Mouse (Mus musculus) heart, adult 8-10 months (tissue): ENCODE data around the gene Dph5. TPM values are rescaled to one million over a fixed set of nuclear protein-coding genes. Genes with fewer than 3 reads are reported as not detected.

Experiments used
- DNase-seq: peaks from one replicate; pipeline ENCODE4 v3.0.0; 2022; ENCODE audit warnings: low spot score
- microRNA-seq: library from miRNA; unstranded; fragments of <30 nt; microRNA quantifications from one replicate; pipeline ENCODE4 v1.2.0, GENCODE M21; 2022
- total RNA-seq, 4 experiments: library from RNA; stranded (reverse); gene quantifications; 2 replicates each; pipeline ENCODE4 v1.2.4; 2022

Gene Dph5
- total RNA-seq, 4 experiments from 2014 or later: 6.8 to 9.4 (median 7.6) TPM

DNA sequence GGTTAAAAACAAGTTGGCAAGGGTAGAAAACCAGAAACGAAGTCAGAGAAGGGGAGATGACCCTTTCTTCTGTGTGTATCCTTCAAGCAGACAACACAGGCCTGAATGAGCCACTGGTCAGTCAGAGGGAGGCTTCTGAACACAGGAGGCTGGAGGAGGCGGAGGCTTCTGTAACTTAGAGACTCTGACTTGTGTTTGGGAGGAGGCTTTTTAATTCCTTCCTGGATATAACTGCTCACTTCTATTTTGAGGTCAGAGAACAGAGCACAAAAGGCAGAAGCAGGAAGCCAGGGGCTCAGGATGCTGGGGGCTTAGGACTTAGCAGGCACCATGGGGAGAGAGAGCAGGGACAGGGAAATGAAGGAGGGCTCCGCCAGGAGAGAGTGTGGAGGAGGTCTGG is 63.6 kb downstream of the Dph5 start:
- DNase-seq: peak; percentile 27

DNA sequence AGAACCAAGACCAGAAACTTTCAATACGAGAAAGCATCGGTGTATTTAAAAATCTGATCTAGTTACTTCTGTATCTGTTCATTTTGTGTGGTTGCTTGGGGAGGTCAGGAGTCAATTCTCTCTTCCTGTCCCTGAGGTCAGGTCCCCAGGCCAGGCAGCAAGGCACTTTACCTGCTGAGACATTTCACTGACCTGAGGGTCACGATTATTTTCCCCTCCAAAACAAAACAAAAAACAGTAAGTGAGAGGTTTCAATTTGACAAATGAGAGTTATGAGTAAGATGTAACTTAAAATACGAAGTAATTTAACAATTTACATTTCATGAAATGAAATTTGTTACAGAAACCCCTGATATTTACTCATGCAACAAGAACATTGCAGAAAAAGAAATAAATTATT is 64.7 kb downstream of the Dph5 start:
- DNase-seq: no peak

DNA sequence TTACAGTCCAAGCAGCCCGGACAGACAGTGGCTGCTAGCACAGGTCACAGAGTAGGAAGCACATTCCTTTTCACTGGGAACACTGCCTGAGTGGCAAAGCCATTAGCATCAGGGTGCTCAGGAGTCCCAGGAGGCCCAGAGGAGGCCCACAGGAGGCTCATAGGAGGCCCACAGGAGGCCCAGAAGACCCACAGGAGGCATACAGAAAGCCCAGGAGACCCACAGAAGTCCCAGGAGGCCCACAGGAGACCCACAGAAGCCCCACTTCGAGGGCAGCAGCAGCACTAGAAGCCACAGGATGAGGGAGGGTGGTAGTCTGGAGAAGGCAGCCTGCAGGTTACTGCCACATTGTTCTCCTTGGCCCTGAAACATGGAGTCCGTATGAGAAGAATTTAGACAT is 65.5 kb downstream of the Dph5 start:
- no peak for DNase-seq

DNA sequence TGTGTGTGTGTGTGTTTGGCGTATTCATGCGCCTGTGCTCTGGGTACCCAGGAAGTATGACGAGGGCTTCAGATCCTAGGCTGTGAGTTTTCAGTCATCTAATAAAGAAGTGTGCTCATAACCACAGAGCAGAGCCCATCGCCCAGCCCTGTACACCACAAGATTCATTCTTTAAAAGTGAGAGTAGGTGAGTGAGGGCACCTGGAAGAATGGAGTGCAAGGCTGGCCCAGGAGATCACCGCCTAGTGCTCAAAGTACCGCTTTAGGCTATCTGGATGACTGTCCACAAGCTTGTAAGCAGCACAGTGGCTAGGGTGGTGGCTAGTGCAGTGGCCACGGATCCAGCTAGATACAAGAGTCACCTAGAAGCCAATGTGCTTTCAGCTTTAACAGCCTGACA is 69.6 kb downstream of the Dph5 start:
- DNase-seq: no peak

DNA sequence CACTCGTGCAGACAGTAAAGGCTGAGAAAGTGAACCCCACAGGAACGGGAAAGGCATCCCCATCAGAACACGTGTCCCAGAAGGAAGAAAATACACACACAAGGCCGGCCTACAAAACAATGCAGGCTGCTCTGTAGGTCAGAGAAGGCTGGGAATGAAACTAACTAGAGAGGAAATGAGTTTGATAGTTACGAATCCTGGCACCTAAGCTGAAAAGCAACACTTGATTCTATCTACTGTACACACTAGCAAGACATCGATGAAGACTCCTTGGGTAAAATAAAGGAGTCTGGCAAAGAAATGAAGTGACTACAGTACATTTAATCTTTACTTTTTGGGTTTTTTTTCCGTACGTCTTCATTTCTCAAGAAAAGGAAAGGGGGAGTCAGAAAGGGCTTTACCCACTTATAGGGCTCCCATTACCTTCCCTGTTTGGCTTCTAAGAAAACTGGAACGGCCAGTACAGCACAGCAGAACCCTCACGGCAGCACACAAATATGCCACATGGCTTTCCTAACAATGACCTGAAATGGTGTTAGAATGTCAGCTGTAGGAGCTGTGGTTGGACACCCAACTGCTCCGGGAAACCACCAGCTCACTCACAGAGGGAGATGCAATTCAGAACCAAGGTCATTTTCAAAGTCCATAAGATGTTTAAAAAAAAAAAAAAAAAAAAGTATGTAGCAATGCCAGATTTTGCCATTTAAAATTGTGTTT is 73.8 kb downstream of the Dph5 start:
- DNase-seq: no peak

DNA sequence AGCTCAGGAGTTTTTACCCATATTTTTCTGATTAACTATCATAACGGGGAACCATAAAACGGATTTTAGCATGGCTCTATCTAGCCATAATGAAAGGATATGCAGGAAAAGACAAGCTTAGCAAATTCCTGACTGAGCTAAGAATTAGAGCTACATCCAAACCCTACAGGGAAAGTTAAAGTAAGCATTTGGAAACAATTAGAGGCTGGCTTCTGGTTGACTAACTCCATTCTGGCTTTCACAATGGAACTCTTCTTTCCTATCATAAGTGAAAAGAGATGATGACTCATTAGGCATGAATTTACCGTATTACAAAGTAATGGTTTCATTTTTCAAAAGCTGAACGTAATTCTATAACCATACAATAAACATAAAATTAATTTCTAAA is 74.4 kb downstream of the Dph5 start:
- DNase-seq: no peak

DNA sequence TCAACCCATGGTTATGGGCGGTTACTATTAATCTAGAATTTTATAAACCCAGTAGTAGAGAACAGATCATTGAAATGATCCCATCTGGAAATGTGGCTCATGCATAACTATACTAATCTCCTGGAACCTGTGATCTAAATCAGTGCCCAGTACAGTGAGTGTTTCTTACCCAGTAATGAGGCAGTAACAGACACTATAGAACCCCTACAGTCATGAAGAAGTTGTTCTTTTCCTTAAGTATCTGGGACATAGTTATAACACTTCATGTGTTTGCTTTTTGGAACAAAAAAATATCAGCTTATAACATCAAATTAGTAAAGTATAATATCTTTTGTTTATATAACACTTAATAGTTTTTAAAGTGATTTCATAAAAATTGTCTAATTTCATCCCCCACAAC is 76.0 kb downstream of the Dph5 start:
- DNase-seq: no peak

DNA sequence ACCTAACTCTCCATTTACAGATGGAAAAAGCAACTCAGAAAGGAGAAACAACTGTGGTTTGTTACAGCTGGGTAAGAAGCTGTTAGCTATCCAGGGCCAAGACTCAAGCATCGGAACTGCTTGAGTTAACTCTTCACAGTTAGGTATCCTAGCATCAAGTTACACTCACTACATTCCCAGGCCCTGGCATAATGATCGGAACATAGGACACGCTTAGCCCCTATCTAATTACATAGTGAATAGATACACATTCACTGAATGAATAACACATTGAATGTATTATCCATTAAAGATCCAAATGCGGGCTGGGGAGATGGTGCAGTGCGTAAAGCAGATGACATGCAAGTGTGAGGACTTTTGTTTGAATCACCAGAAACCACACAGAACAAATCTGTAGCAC is 76.4 kb downstream of the Dph5 start:
- DNase-seq: no peak

DNA sequence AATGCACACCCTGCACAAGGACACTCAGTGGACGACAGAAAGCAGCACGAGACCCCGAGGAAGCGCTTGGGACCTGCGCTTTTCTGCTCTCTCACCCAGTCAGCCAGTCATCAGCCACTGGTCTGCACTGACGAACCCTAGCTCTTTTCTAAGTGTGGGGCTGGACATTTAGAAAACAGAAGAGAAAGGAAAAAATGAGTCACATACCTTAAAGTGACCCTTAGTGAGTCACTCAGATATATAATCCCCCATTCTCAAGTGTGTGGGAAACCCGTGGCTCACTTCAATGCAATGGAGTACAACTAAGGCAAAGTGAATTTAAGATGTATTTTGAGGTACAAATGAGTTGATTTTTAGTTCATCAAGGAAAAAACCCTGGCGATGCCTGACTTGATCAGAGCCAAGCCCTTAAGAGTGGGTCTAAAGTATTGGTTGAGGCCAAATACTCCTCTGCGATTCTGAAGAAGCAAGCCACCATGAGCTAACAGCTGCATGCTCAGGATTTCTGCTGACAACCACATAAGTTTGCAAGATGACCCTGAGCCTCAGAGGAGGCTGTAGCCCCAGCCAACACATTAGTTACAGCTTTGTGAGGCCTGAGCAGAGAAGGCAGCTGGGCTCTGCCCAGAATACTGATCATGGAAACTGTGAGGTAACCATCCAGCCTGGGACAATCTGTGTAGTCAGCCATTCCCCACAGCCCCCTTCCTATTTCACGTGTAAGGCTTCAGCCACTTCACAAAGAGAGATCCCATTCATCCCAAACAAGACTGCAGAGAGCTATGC is 81.3 kb downstream of the Dph5 start:
- no peak for DNase-seq

DNA sequence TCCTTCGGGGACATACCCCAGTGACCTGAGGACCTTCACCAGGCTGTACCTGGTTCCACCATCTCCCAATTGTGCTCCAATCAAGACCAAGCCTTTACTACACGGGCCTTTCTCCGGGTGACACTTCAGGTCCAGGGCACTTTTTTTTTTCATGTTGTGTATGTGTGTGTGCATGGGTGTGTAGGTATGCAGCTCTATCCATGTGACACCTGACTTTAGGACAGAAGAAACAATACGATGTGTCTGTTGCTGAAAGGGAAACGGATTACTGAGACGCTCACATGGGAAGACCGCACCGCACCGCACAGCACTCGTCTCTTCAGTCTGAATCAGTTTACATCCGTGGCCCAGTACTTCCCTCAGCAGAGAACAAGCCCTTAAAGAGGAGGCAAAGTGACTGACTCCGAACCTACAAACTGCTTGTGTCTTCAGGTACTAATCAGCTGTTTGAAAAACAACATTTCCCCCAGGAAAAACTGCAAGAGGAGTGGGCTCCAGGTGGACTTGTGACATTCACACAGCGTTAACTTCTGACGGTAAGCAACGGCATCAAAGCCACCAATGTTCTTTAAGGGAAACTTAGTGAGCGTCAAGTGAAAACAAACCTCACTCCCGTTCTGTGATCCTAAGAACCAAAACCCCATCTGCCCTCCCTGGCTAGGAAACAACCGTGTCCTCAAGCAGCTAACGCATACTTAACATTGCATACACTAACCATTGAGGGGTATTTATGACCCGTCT is 83.6 kb downstream of the Dph5 start:
- DNase-seq: no peak

DNA sequence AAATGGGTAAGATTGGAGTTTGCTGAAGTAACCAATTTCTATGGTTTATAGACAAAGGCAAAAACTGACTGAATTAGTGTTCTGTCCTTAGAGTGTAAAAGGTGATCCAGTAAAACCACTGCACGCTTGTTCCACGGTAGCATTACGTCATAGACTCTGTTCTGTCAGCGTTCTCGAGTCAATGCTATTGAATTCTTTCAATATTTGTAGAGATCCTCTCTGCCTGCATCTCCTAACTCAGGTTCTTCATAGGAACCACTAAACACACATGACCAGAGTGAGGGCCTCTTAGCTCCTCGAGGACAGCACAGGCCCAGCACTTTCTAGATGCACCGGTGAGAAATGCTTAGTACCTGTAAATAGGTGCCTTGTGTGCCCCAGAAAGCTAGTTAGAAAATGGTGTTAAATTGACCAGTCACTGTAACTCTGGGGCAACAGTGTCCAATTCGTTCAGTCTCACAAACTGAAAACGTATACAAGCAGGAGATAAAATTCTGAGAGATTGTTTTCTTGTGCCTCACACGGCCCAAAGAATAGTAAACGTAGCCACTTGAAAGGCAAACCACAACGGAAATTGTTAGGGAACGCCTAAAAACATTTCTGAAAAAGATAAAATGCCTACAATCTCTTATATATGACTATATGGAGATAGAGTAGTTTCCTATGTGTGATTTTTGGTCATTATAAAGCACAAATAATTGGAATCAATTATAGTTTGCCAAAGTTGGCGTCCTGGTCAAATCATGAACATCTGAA is 84.4 kb downstream of the Dph5 start:
- DNase-seq: no peak

DNA sequence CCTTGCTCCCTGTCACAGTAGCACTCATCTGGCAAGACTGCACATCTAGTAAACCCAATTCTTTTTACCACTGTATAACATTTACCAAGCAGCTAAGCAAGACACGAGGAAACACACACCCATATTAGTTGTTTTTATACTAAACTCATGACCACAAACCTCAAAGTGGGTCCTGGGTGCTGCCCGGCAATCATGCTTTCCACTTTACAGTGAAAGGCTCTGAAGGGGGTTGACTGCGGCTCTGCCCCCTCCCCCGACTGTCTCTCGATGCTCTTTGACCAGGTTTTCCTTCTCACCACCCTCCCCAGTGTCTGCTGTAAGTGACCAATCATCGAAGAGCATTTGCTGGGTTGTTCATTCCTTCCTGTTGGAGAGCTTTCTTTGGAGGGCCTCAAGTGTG is 86.6 kb downstream of the Dph5 start:
- DNase-seq: no peak

DNA sequence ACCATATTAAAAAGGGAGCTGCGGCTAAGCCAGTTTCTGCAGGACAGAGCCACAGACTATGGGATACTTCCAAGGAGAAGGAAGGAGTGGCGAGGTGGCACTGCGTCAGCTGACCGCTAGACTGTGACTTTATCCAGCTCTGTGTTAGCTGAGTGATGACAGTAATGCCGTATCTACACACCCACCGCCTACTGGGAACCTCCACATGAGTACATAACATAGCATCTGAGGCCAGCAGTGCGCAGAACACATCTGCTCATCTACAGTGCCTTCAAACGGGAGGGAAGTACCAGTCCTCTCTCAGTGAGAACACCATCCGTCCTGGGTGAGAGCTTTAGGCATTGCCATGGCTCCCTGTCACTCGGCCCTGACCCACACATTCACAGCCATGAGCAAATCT is 87.4 kb downstream of the Dph5 start:
- no peak for DNase-seq

DNA sequence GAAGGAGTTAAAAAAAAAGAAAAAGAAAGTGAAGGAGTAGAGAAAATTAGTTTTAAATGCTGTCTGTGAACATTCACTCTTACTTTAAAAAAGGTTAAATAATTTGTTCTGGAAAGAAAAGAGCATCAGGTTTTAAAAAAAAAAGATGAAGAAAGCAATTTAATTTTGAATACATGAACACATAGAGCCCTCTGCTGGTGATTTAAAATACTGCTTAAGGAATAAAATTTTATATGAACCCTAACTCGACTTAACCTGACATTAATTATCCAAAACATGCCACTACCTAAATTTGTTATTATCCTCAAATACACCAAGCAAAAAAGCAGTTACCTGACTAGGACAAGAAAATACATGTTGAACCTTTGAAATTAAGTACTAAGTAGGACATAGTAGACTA is 91.4 kb downstream of the Dph5 start:
- peak; percentile 33 for DNase-seq

DNA sequence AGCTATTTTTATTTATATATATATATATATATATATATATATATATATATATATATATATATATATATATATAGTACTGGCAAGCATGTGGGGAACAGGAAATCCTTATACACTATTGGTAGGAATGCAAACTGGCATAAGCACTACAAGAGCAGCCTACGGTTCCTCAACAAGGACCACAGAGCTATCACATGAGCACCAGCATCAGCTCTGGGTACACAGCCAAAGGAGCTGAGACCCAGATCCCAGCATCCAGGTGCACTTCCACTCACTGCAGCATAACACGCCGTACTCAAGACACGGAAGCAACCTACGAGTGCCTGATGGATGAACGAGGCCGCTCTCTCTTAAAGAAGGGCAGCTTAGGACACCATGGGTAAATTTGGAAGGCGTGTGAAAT is 95.6 kb downstream of the Dph5 start:
- no peak for DNase-seq

Small RNAs within 50 kb of the gene (microRNA-seq; reads per million reads assigned to microRNA genes)
- gene Mir669n: not detected

Other genes with a start within 250 kb of the Dph5 start
- gene S1pr1, start 172.8 kb upstream of the Dph5 start, total RNA-seq: 10 to 100 TPM; 31.9 to 48.9 (median 41.9) TPM
- gene Slc30a7, start 119.6 kb downstream of the Dph5 start, total RNA-seq: 10 to 100 TPM; 10.0 to 17.4 (median 10.9) TPM
- 10 to 100 TPM; 13.1 to 17.8 (median 15.4) TPM for gene Extl2, start 119.6 kb downstream of the Dph5 start, total RNA-seq
- 10 to 100 TPM; 16.0 to 19.8 (median 16.5) TPM for gene Vcam1, start 241.9 kb downstream of the Dph5 start, total RNA-seq